Mouse (Mus musculus): ENCODE measurements around the gene Ptprcap. TPM values are rescaled to one million over a fixed set of nuclear protein-coding genes. Genes with fewer than 3 reads are reported as not detected.

Gene Ptprcap
- polyA plus RNA-seq, 1 experiment from 2014 or later, result 0.93 TPM

- Histone ChIP-seq H3K9me3 (replicated peaks) (no peaks in the 10 kb centered on the region), H3K27ac (no peak overlapping the region), H3K4me3 (no peak overlapping the region), H3K36me3 (peaks cover 24% of the 10 kb centered on the region), H3K27me3 (ENCODE audit: low read depth, poor library complexity, severe bottlenecking) (peaks cover 13% of the 10 kb centered on the region), H3K4me1 (peaks cover 29% of the 10 kb centered on the region)
- DNase-seq (ENCODE audit: low spot score), result no peak
- 70% methylated on average over 3 of the region's 3 CpGs for WGBS
These were observed 49.7 kb downstream of the Ptprcap start for GRCm38 (mm10) chr19:4203148-4203547.

- peaks cover 18% of the 10 kb centered on the region for H3K36me3 ChIP-seq
- no peak overlapping the region for H3K27ac ChIP-seq
- DNase-seq (ENCODE audit: low spot score), result no peak
- peaks cover 29% of the 10 kb centered on the region for H3K4me1 ChIP-seq
- no peak overlapping the region for H3K4me3 ChIP-seq
- 67% methylated on average over 13 of the region's 13 CpGs for WGBS
- H3K9me3 ChIP-seq (replicated peaks), result no peaks in the 10 kb centered on the region
- H3K27me3 ChIP-seq (ENCODE audit: low read depth, poor library complexity, severe bottlenecking), result peaks cover 14% of the 10 kb centered on the region
These were observed 50.4 kb downstream of the Ptprcap start for GRCm38 (mm10) chr19:4203604-4204326.

GRCm38 (mm10) chr19:4204889-4205288 is 51.5 kb downstream of the Ptprcap start:
- H3K4me1 ChIP-seq, result peaks cover 27% of the 10 kb centered on the region
- H3K27ac ChIP-seq, result no peak overlapping the region
- DNase-seq (ENCODE audit: low spot score), result no peak
- H3K27me3 ChIP-seq (ENCODE audit: low read depth, poor library complexity, severe bottlenecking), result peaks cover 18% of the 10 kb centered on the region
- whole genome bisulfite sequencing, result 68% methylated on average over 4 of the region's 4 CpGs
- no peak overlapping the region for H3K4me3 ChIP-seq
- H3K9me3 ChIP-seq (replicated peaks), result no peaks in the 10 kb centered on the region
- H3K36me3 ChIP-seq, result peaks cover 6% of the 10 kb centered on the region

Other genes with a start within 250 kb of the Ptprcap start
- 27.9 and 39.4 TPM in 2 replicates for gene Tcirg1, start 246.5 kb upstream of the Ptprcap start, polyA plus RNA-seq (2016; fragmentation: Nextera tagmentation; extraction: Ambion mirVana)
- gene Ndufs8, start 240.8 kb upstream of the Ptprcap start, polyA plus RNA-seq (2016; fragmentation: Nextera tagmentation; extraction: Ambion mirVana), result 249 and 273 TPM in 2 replicates
- 0.20 and 0.33 TPM in 2 replicates for gene Aldh3b1, start 223.8 kb upstream of the Ptprcap start, polyA plus RNA-seq (2016; fragmentation: Nextera tagmentation; extraction: Ambion mirVana)
- 5.4 and 6.7 TPM in 2 replicates for gene Unc93b1, start 218.4 kb upstream of the Ptprcap start, polyA plus RNA-seq (2016; fragmentation: Nextera tagmentation; extraction: Ambion mirVana)
- not detected in 2 replicates for gene Aldh3b3, start 195.0 kb upstream of the Ptprcap start, polyA plus RNA-seq (2016; fragmentation: Nextera tagmentation; extraction: Ambion mirVana)
- 1.4 and 2.4 TPM in 2 replicates for gene Aldh3b2, start 181.3 kb upstream of the Ptprcap start, polyA plus RNA-seq (2016; fragmentation: Nextera tagmentation; extraction: Ambion mirVana)
- gene Acy3, start 167.0 kb upstream of the Ptprcap start, polyA plus RNA-seq (2016; fragmentation: Nextera tagmentation; extraction: Ambion mirVana), result 3.9 and 5.6 TPM in 2 replicates
- gene Tbx10, start 160.9 kb upstream of the Ptprcap start, polyA plus RNA-seq (2016; fragmentation: Nextera tagmentation; extraction: Ambion mirVana), result 0.10 TPM in 1 of 2 replicates, not detected in the other
- 32.4 and 36.0 TPM in 2 replicates for gene Nudt8, start 153.0 kb upstream of the Ptprcap start, polyA plus RNA-seq (2016; fragmentation: Nextera tagmentation; extraction: Ambion mirVana)
- gene Gm49405, start 153.0 kb upstream of the Ptprcap start, polyA plus RNA-seq (2016; fragmentation: Nextera tagmentation; extraction: Ambion mirVana), result 3.5 and 4.6 TPM in 2 replicates
- 5.0 and 7.6 TPM in 2 replicates for gene Doc2g, start 150.3 kb upstream of the Ptprcap start, polyA plus RNA-seq (2016; fragmentation: Nextera tagmentation; extraction: Ambion mirVana)
- 220 and 221 TPM in 2 replicates for gene Ndufv1, start 140.8 kb upstream of the Ptprcap start, polyA plus RNA-seq (2016; fragmentation: Nextera tagmentation; extraction: Ambion mirVana)
- 478 and 510 TPM in 2 replicates for gene Gstp1, start 115.6 kb upstream of the Ptprcap start, polyA plus RNA-seq (2016; fragmentation: Nextera tagmentation; extraction: Ambion mirVana)
- 0.62 and 0.88 TPM in 2 replicates for gene Gstp2, start 107.6 kb upstream of the Ptprcap start, polyA plus RNA-seq (2016; fragmentation: Nextera tagmentation; extraction: Ambion mirVana)
- not detected in 2 replicates for gene Gstp3, start 94.0 kb upstream of the Ptprcap start, polyA plus RNA-seq (2016; fragmentation: Nextera tagmentation; extraction: Ambion mirVana)
- gene Cabp2, start 72.0 kb upstream of the Ptprcap start, polyA plus RNA-seq (2016; fragmentation: Nextera tagmentation; extraction: Ambion mirVana), result not detected in 2 replicates
- 86.7 and 87.0 TPM in 2 replicates for gene Cdk2ap2, start 56.4 kb upstream of the Ptprcap start, polyA plus RNA-seq (2016; fragmentation: Nextera tagmentation; extraction: Ambion mirVana)
- gene Pitpnm1, start 53.6 kb upstream of the Ptprcap start, polyA plus RNA-seq (2016; fragmentation: Nextera tagmentation; extraction: Ambion mirVana), result 5.9 and 7.9 TPM in 2 replicates
- 74.9 and 79.2 TPM in 2 replicates for gene Aip, start 27.7 kb upstream of the Ptprcap start, polyA plus RNA-seq (2016; fragmentation: Nextera tagmentation; extraction: Ambion mirVana)
- not detected in 2 replicates for gene Gpr152, start 13.8 kb upstream of the Ptprcap start, polyA plus RNA-seq (2016; fragmentation: Nextera tagmentation; extraction: Ambion mirVana)
- 0.15 TPM in 1 of 2 replicates, not detected in the other for gene Cabp4, start 9.6 kb upstream of the Ptprcap start, polyA plus RNA-seq (2016; fragmentation: Nextera tagmentation; extraction: Ambion mirVana)
- 129 and 148 TPM in 2 replicates for gene Coro1b, start 5.0 kb upstream of the Ptprcap start, polyA plus RNA-seq (2016; fragmentation: Nextera tagmentation; extraction: Ambion mirVana)
- 58.3 and 66.0 TPM in 2 replicates for gene Rps6kb2, start 9.8 kb downstream of the Ptprcap start, polyA plus RNA-seq (2016; fragmentation: Nextera tagmentation; extraction: Ambion mirVana)
- 3.2 and 3.3 TPM in 2 replicates for gene Carns1, start 21.9 kb downstream of the Ptprcap start, polyA plus RNA-seq (2016; fragmentation: Nextera tagmentation; extraction: Ambion mirVana)
- gene Tbc1d10c, start 37.7 kb downstream of the Ptprcap start, polyA plus RNA-seq (2016; fragmentation: Nextera tagmentation; extraction: Ambion mirVana), result 0.21 and 1.2 TPM in 2 replicates
- 1,070 and 1,129 TPM in 2 replicates for gene Ppp1ca, start 38.5 kb downstream of the Ptprcap start, polyA plus RNA-seq (2016; fragmentation: Nextera tagmentation; extraction: Ambion mirVana)
- gene Rad9a, start 48.1 kb downstream of the Ptprcap start, polyA plus RNA-seq (2016; fragmentation: Nextera tagmentation; extraction: Ambion mirVana), result 58.2 and 61.5 TPM in 2 replicates
- gene Clcf1, start 60.6 kb downstream of the Ptprcap start, polyA plus RNA-seq (2016; fragmentation: Nextera tagmentation; extraction: Ambion mirVana), result 4.3 and 6.0 TPM in 2 replicates
- gene AC109138.7, start 60.8 kb downstream of the Ptprcap start, polyA plus RNA-seq (2016; fragmentation: Nextera tagmentation; extraction: Ambion mirVana), result not detected in 2 replicates
- 14.0 and 16.2 TPM in 2 replicates for gene Pold4, start 78.3 kb downstream of the Ptprcap start, polyA plus RNA-seq (2016; fragmentation: Nextera tagmentation; extraction: Ambion mirVana)
- 2.5 and 4.4 TPM in 2 replicates for gene Ssh3, start 115.6 kb downstream of the Ptprcap start, polyA plus RNA-seq (2016; fragmentation: Nextera tagmentation; extraction: Ambion mirVana)
- 5.5 and 7.9 TPM in 2 replicates for gene Ankrd13d, start 129.5 kb downstream of the Ptprcap start, polyA plus RNA-seq (2016; fragmentation: Nextera tagmentation; extraction: Ambion mirVana)
- gene Grk2, start 152.6 kb downstream of the Ptprcap start, polyA plus RNA-seq (2016; fragmentation: Nextera tagmentation; extraction: Ambion mirVana), result 14.6 and 15.5 TPM in 2 replicates
- 67.6 and 77.9 TPM in 2 replicates for gene Kdm2a, start 244.7 kb downstream of the Ptprcap start, polyA plus RNA-seq (2016; fragmentation: Nextera tagmentation; extraction: Ambion mirVana)

Measured in limb, embryonic 10.5 days (tissue).